Mouse (Mus musculus): Measurements from ENCODE around the gene Fam209.

GRCm38 (mm10) chr2:172472318-172472717 lies at the start of gene Fam209:
- TF ChIP-seq EP300 (IDR thresholded peaks at IDR 0.05; ENCODE audit: low read depth) (no peak), CTCF (IDR thresholded peaks at IDR 0.05; ENCODE audit: low read depth) (no peak)
